Comparison of ENCODE assay signal across 15 mouse cellular contexts in genomic region chr2:91308680-91309079, GRCm38 (mm10). TPM values are rescaled to one million over a fixed set of nuclear protein-coding genes. Genes with fewer than 3 reads are reported as not detected.
A peak's percentile ranks its signal among the peaks of the same experiment; 100 is the strongest.
DNase-seq lines count a peak whose midpoint lies in the region; ATAC-seq and TF ChIP-seq lines count a peak whose summit lies in the region.
"Had no signal": no experiment of that assay in that cellular context is flagged by ENCODE, and none has a peak within 500 bp of the region (broad histone marks: within the 10 kb centered on the region; RNA-seq: fewer than 3 reads in every experiment).

No protein-coding gene starts in this region.

- no peak for DNase-seq in heart, postnatal 14 days
- DNase-seq in testis, postnatal 14 days (ENCODE audit: low spot score), result peak; percentile 27
- DNase-seq in testis, postnatal 10 days (ENCODE audit: low spot score), result no peak
- DNase-seq in stomach, postnatal 0 days (ENCODE audit: low spot score), result no peak
- DNase-seq in cerebellum, adult 11-12 months, result no peak
- DNase-seq in spleen, postnatal 14 days (ENCODE audit: low spot score in 2 of 2), result no peak
- DNase-seq in liver, postnatal 0 days, result no peak
- DNase-seq: B cell, adult 2 months; cerebellum, adult 11 months; kidney, postnatal 25 days; retina, postnatal 1 day had no signal

- no peak overlapping the region for H3K27ac ChIP-seq in heart, embryonic 15.5 days
- H3K27ac ChIP-seq in stomach, postnatal 0 days (replicated peaks), result no peak overlapping the region
- H3K27ac ChIP-seq in liver, postnatal 0 days (ENCODE audit: low read depth), result no peak overlapping the region
- H3K27ac ChIP-seq: hindbrain, embryonic 15.5 days; limb, embryonic 12.5 days; neural tube, embryonic 13.5 days had no signal

- H3K4me3 ChIP-seq in heart, embryonic 15.5 days, result no peak overlapping the region
- H3K4me3 ChIP-seq in stomach, postnatal 0 days (ENCODE audit: low read depth, low read length), result no peak overlapping the region
- H3K4me3 ChIP-seq in liver, postnatal 0 days (ENCODE audit: low read depth, low read length), result no peak overlapping the region
- H3K4me3 ChIP-seq: hindbrain, embryonic 15.5 days; limb, embryonic 12.5 days; neural tube, embryonic 13.5 days had no signal

- H3K4me1 ChIP-seq in heart, embryonic 15.5 days (replicated peaks), result peaks cover 6% of the 10 kb centered on the region; the same call in 1 of the 2 replicates
- H3K4me1 ChIP-seq in stomach, postnatal 0 days (replicated peaks; ENCODE audit: control insufficient read depth, insufficient read depth), result peaks cover 3% of the 10 kb centered on the region; the same call in 1 of the 2 replicates
- H3K4me1 ChIP-seq in liver, postnatal 0 days (ENCODE audit: insufficient read depth), result no peaks in the 10 kb centered on the region

- no peaks in the 10 kb centered on the region for H3K36me3 ChIP-seq in heart, embryonic 15.5 days
- H3K36me3 ChIP-seq in stomach, postnatal 0 days (ENCODE audit: control insufficient read depth, insufficient read depth, low read length), result no peaks in the 10 kb centered on the region
- no peaks in the 10 kb centered on the region for H3K36me3 ChIP-seq in liver, postnatal 0 days (replicated peaks; ENCODE audit: insufficient read depth, low read length)
- H3K36me3 ChIP-seq: hindbrain, embryonic 15.5 days had no signal

- H3K27me3 ChIP-seq in heart, embryonic 15.5 days, result no peaks in the 10 kb centered on the region
- no peaks in the 10 kb centered on the region for H3K27me3 ChIP-seq in stomach, postnatal 0 days (ENCODE audit: control insufficient read depth, insufficient read depth, low read length)
- no peaks in the 10 kb centered on the region for H3K27me3 ChIP-seq in liver, postnatal 0 days (ENCODE audit: insufficient read depth, low read length)
- H3K27me3 ChIP-seq: hindbrain, embryonic 15.5 days; limb, embryonic 12.5 days; neural tube, embryonic 13.5 days had no signal

- no peak overlapping the region for H3K9ac ChIP-seq in heart, embryonic 15.5 days
- H3K9ac ChIP-seq in stomach, postnatal 0 days (ENCODE audit: low read length), result no peak overlapping the region
- no peak overlapping the region for H3K9ac ChIP-seq in liver, postnatal 0 days (replicated peaks)
- H3K9ac ChIP-seq: hindbrain, embryonic 15.5 days; limb, embryonic 12.5 days; neural tube, embryonic 13.5 days had no signal

- H3K4me2 ChIP-seq in heart, embryonic 15.5 days, result no peak overlapping the region
- H3K4me2 ChIP-seq in stomach, postnatal 0 days (replicated peaks; ENCODE audit: low read depth), result no peak overlapping the region
- no peak overlapping the region for H3K4me2 ChIP-seq in liver, postnatal 0 days (ENCODE audit: low read depth, low read length)
- H3K4me2 ChIP-seq: hindbrain, embryonic 15.5 days; limb, embryonic 12.5 days; neural tube, embryonic 13.5 days had no signal

- no peaks in the 10 kb centered on the region for H3K9me3 ChIP-seq in heart, embryonic 15.5 days (replicated peaks)
- no peaks in the 10 kb centered on the region for H3K9me3 ChIP-seq in stomach, postnatal 0 days (ENCODE audit: control insufficient read depth, low read length)
- no peaks in the 10 kb centered on the region for H3K9me3 ChIP-seq in liver, postnatal 0 days (ENCODE audit: low read length)
- H3K9me3 ChIP-seq: hindbrain, embryonic 15.5 days; limb, embryonic 12.5 days; neural tube, embryonic 13.5 days had no signal

- intact Hi-C loops in heart, postnatal 14 days (cut with DNase I), result no loop called here

- ATAC-seq in heart, embryonic 15.5 days (replicated peaks; ENCODE audit: insufficient number of reproducible peaks, insufficient read depth, low FRiP score, low read depth), result 0 out of 2 replicates have a peak, but pooled peaks have one; percentile 18
- peak; percentile 40; the same call in 1 of the 2 replicates for ATAC-seq in stomach, postnatal 0 days (ENCODE audit: low FRiP score, low TSS enrichment)
- no peak for ATAC-seq in liver, postnatal 0 days

- no peak for TF ChIP-seq CTCF in stomach, postnatal 0 days (IDR thresholded peaks at IDR 0.05; ENCODE audit: low read depth)
- TF ChIP-seq CTCF in liver, postnatal 0 days (IDR thresholded peaks at IDR 0.05; ENCODE audit: low read depth), result no peak

- WGBS in heart, embryonic 15.5 days, result 42% methylated on average over 5 of the region's 5 CpGs
- WGBS in stomach, postnatal 0 days, result 37% methylated on average over 5 of the region's 5 CpGs
- 53% methylated on average over 5 of the region's 5 CpGs for WGBS in liver, postnatal 0 days (ENCODE audit: insufficient replicate concordance)

- TF ChIP-seq EP300 in stomach, postnatal 0 days (optimal IDR thresholded peaks at IDR 0.05), result no peak
- no peak for TF ChIP-seq EP300 in liver, postnatal 0 days (IDR thresholded peaks at IDR 0.05; ENCODE audit: low read depth)

RNA-seq across cellular contexts. Expression of gene Arfgap2, which starts 43.9 kb away (rescaled TPM):
- polyA plus RNA-seq in heart, embryonic 15.5 days (2015; fragmentation: Nextera tagmentation; extraction: Ambion mirVana), result 54.8 and 69.1 TPM in 2 replicates
- total RNA-seq in heart, postnatal 14 days (2021), result 10 to 100 TPM; 59.2 to 62.4 TPM
- polyA plus RNA-seq in stomach, postnatal 0 days (2015; fragmentation: Nextera tagmentation; extraction: Ambion mirVana), result 46.7 and 48.1 TPM in 2 replicates
- 64.2 and 65.1 TPM in 2 replicates for polyA plus RNA-seq in liver, postnatal 0 days (2015; fragmentation: Nextera tagmentation; extraction: Ambion mirVana)

RNA-seq across cellular contexts. Expression of gene Pacsin3, which starts 52.9 kb away (rescaled TPM):
- polyA plus RNA-seq in heart, embryonic 15.5 days (2015; fragmentation: Nextera tagmentation; extraction: Ambion mirVana), result 47.6 and 52.8 TPM in 2 replicates
- total RNA-seq in heart, postnatal 14 days (2021), result 100 to 1,000 TPM; 106 to 109 TPM
- polyA plus RNA-seq in stomach, postnatal 0 days (2015; fragmentation: Nextera tagmentation; extraction: Ambion mirVana), result 46.2 and 52.2 TPM in 2 replicates
- polyA plus RNA-seq in liver, postnatal 0 days (2015; fragmentation: Nextera tagmentation; extraction: Ambion mirVana), result 27.8 and 28.5 TPM in 2 replicates
